Mouse (Mus musculus) MEL (cell line): ENCODE results near the gene Tesk1. TPM values are rescaled to one million over a fixed set of nuclear protein-coding genes. Genes with fewer than 3 reads are reported as not detected.

Experiments used
- DNase-seq: peaks from one replicate; pipeline ENCODE4 v3.0.0; 2011; ENCODE audit warnings: low read depth, low spot score
- H3K27ac ChIP-seq: 2 replicates; pipeline ENCODE4 v1.5.1; 2012; ENCODE audit warnings: low read depth, mild to moderate bottlenecking, control low read depth, low read length, moderate library complexity; ENCODE audit not compliant: control insufficient read depth
- H3K27me3 ChIP-seq, 2 experiments: fragments of 150-350 bp in 1 of 2; sonication (generic) in 1 of 2; 2 replicates each; pipeline ENCODE4 v1.6.1; 2012; ENCODE audit warnings: low read length in 2 of 2, mild to moderate bottlenecking in 2 of 2, improper control_type of control experiment in 1 of 2, moderate library complexity in 1 of 2; ENCODE audit not compliant: insufficient read depth in 2 of 2, control insufficient read depth in 1 of 2
- H3K36me3 ChIP-seq, 2 experiments: 2 replicates each; pipeline ENCODE4 v1.6.1; 2012 to 2014; ENCODE audit warnings: low read length in 2 of 2, improper control_type of control experiment in 1 of 2, inconsistent platforms in 1 of 2, mild to moderate bottlenecking in 1 of 2; ENCODE audit not compliant: insufficient read depth in 2 of 2, control insufficient read depth in 1 of 2
- H3K4me1 ChIP-seq, 2 experiments: fragments of 150-350 bp in 1 of 2; sonication (generic) in 1 of 2; 2 replicates each; pipeline ENCODE4 v1.6.1; 2012; ENCODE audit warnings: low read length in 2 of 2, improper control_type of control experiment in 1 of 2, mild to moderate bottlenecking in 1 of 2; ENCODE audit not compliant: insufficient read depth in 2 of 2, control insufficient read depth in 1 of 2
- H3K4me3 ChIP-seq, 2 experiments: fragments of 150-350 bp in 1 of 2; sonication (generic) in 1 of 2; 2 replicates each; pipeline ENCODE4 v1.5.1; 2012; ENCODE audit warnings: low read depth in 2 of 2, low read length in 2 of 2, mild to moderate bottlenecking in 2 of 2, moderate library complexity in 2 of 2, control low read depth in 1 of 2, improper control_type of control experiment in 1 of 2; ENCODE audit not compliant: control insufficient read depth in 1 of 2, insufficient read depth in 1 of 2
- H3K79me2 ChIP-seq: 2 replicates; pipeline ENCODE4 v1.6.1; 2012; ENCODE audit warnings: mild to moderate bottlenecking, low read length, moderate library complexity; ENCODE audit not compliant: control insufficient read depth, poor library complexity, insufficient read depth
- H3K9ac ChIP-seq: 2 replicates; pipeline ENCODE4 v1.6.1; 2012; ENCODE audit warnings: low read depth, mild to moderate bottlenecking, control low read depth, low read length, moderate library complexity; ENCODE audit not compliant: control insufficient read depth, poor library complexity, severe bottlenecking
- H3K9me3 ChIP-seq: fragments of 150-350 bp; sonication (generic); replicated peaks from 2 replicates; pipeline ENCODE4 v1.6.1; 2012; ENCODE audit warnings: mild to moderate bottlenecking, low read length, improper control_type of control experiment, moderate library complexity; ENCODE audit not compliant: insufficient read depth
- CHD1 ChIP-seq: IDR thresholded peaks from 2 replicates; pipeline ENCODE4 v1.6.1; 2012; ENCODE audit warnings: low read depth, mild to moderate bottlenecking, inconsistent platforms, low read length, improper control_type of control experiment
- CTCF ChIP-seq, 3 experiments: IDR thresholded peaks in 2 of 3; conservative IDR thresholded peaks in 1 of 3; 2 replicates each; pipeline ENCODE4 v1.5.1; 2011 to 2012; ENCODE audit warnings: low read length in 3 of 3, low read depth in 2 of 3, mild to moderate bottlenecking in 2 of 3, improper control_type of control experiment in 1 of 3, inconsistent platforms in 1 of 3, mixed read lengths in 1 of 3, moderate library complexity in 1 of 3; ENCODE audit not compliant: control insufficient read depth in 1 of 3, insufficient read depth in 1 of 3, poor library complexity in 1 of 3, severe bottlenecking in 1 of 3
- E2F4 ChIP-seq: IDR thresholded peaks from 2 replicates; pipeline ENCODE4 v1.6.1; 2011; ENCODE audit warnings: low read depth, low read length, improper control_type of control experiment, borderline replicate concordance
- EP300 ChIP-seq, 2 experiments: IDR thresholded peaks; 2 replicates each; pipeline ENCODE4 v1.6.1; 2011; ENCODE audit warnings: improper control_type of control experiment in 2 of 2, low read length in 2 of 2, low read depth in 1 of 2, mild to moderate bottlenecking in 1 of 2
- ETS1 ChIP-seq: IDR thresholded peaks from 2 replicates; pipeline ENCODE4 v1.6.1; 2012; ENCODE audit warnings: low read depth, mild to moderate bottlenecking, inconsistent platforms, low read length, improper control_type of control experiment, moderate library complexity
- GATA1 ChIP-seq: IDR thresholded peaks from 2 replicates; pipeline ENCODE4 v1.6.1; 2011; ENCODE audit warnings: low read depth, low read length, improper control_type of control experiment
- MAZ ChIP-seq: IDR thresholded peaks from 2 replicates; pipeline ENCODE4 v1.6.1; 2012; ENCODE audit warnings: low read depth, mild to moderate bottlenecking, inconsistent platforms, low read length, improper control_type of control experiment
- MEF2A ChIP-seq: IDR thresholded peaks from 2 replicates; pipeline ENCODE4 v1.6.1; 2014; ENCODE audit warnings: low read depth, mild to moderate bottlenecking, inconsistent platforms, low read length, improper control_type of control experiment; ENCODE audit not compliant: poor library complexity, insufficient replicate concordance, severe bottlenecking; ENCODE audit errors: extremely low read depth
- MXI1 ChIP-seq: IDR thresholded peaks from 2 replicates; pipeline ENCODE4 v1.6.1; 2011; ENCODE audit warnings: mild to moderate bottlenecking, low read depth, low read length, improper control_type of control experiment
- NRF1 ChIP-seq: IDR thresholded peaks from 2 replicates; pipeline ENCODE4 v1.6.1; 2014; ENCODE audit warnings: low read depth, mild to moderate bottlenecking, inconsistent platforms, low read length, improper control_type of control experiment, moderate library complexity; ENCODE audit not compliant: poor library complexity, insufficient read depth, severe bottlenecking
- RAD21 ChIP-seq: IDR thresholded peaks from 2 replicates; pipeline ENCODE4 v1.6.1; 2011; ENCODE audit warnings: mild to moderate bottlenecking, low read depth, low read length, improper control_type of control experiment
- RCOR1 ChIP-seq: IDR thresholded peaks from 2 replicates; pipeline ENCODE4 v1.6.1; 2012; ENCODE audit warnings: low read depth, mild to moderate bottlenecking, inconsistent platforms, low read length, improper control_type of control experiment
- SMC3 ChIP-seq: IDR thresholded peaks from 2 replicates; pipeline ENCODE4 v1.6.1; 2011; ENCODE audit warnings: low read depth, low read length, improper control_type of control experiment
- TAL1 ChIP-seq: IDR thresholded peaks from 2 replicates; pipeline ENCODE4 v1.6.1; 2012; ENCODE audit warnings: mild to moderate bottlenecking, inconsistent platforms, low read length, moderate library complexity, mixed read lengths
- TBP ChIP-seq: IDR thresholded peaks from 2 replicates; pipeline ENCODE4 v1.8.0; 2011; ENCODE audit warnings: low read depth, low read length, improper control_type of control experiment
- TCF12 ChIP-seq: IDR thresholded peaks from 2 replicates; pipeline ENCODE4 v1.6.1; 2014; ENCODE audit warnings: low read depth, mild to moderate bottlenecking, inconsistent platforms, low read length, improper control_type of control experiment, moderate library complexity
- USF1 ChIP-seq: IDR thresholded peaks from 2 replicates; pipeline ENCODE4 v1.6.1; 2014; ENCODE audit warnings: low read depth, mild to moderate bottlenecking, inconsistent platforms, low read length, improper control_type of control experiment, moderate library complexity
- ZMIZ1 ChIP-seq: IDR thresholded peaks from 2 replicates; pipeline ENCODE4 v1.6.1; 2012; ENCODE audit warnings: low read depth, mild to moderate bottlenecking, inconsistent platforms, low read length, improper control_type of control experiment, moderate library complexity
- ZNF384 ChIP-seq: IDR thresholded peaks from 2 replicates; pipeline ENCODE4 v1.6.1; 2012; ENCODE audit warnings: low read depth, mild to moderate bottlenecking, inconsistent platforms, low read length, improper control_type of control experiment
- polyA plus RNA-seq, 2 experiments: library from polyadenylated mRNA; stranded (reverse) in 1 of 2; unstranded in 1 of 2; fragments of >175 nt in 1 of 2; fragments of >200 nt in 1 of 2; gene quantifications; 2 replicates each; pipeline versions ENCODE4 v1.2.1 to v1.2.4; 2012; ENCODE audit warnings: low replicate concordance in 2 of 2, low read depth in 1 of 2; ENCODE audit not compliant: insufficient read length in 2 of 2, insufficient read depth in 1 of 2, missing spikeins in 1 of 2
- total RNA-seq: library from RNA; depleted of rRNA; stranded (reverse); fragments of 300-350 nt; gene quantifications from 2 replicates; pipeline ENCODE4 v1.2.3, GENCODE M21; 2012

Gene Tesk1
- total and polyA plus RNA-seq, 3 experiments: 9.1 to 24.6 TPM; not detected in 1

- Histone ChIP-seq H3K4me1 (peaks cover 0 to 12% of the 10 kb centered on the region in 2 experiments; a peak in 3 of 4 replicates), H3K9me3 (no peaks in the 10 kb centered on the region), H3K27ac (no peak overlapping the region), H3K27me3 (no peaks in the 10 kb centered on the region), H3K79me2 (no peaks in the 10 kb centered on the region), H3K4me3 (peak overlapping the region; percentile 39 to 41; a peak in 3 of 4 replicates), H3K36me3 (no peaks in the 10 kb centered on the region; a peak in 1 of 4 replicates), H3K9ac (peak overlapping the region; percentile 28; the same call in 1 of the 2 replicates)
- DNase-seq: no peak
- no peak for TF ChIP-seq NRF1
- TF ChIP-seq ZMIZ1: no peak
- no peak for TF ChIP-seq CHD1
These were observed 11.7 kb downstream of the Tesk1 start for GRCm38 (mm10) chr4:43453413-43453812.

DNA sequence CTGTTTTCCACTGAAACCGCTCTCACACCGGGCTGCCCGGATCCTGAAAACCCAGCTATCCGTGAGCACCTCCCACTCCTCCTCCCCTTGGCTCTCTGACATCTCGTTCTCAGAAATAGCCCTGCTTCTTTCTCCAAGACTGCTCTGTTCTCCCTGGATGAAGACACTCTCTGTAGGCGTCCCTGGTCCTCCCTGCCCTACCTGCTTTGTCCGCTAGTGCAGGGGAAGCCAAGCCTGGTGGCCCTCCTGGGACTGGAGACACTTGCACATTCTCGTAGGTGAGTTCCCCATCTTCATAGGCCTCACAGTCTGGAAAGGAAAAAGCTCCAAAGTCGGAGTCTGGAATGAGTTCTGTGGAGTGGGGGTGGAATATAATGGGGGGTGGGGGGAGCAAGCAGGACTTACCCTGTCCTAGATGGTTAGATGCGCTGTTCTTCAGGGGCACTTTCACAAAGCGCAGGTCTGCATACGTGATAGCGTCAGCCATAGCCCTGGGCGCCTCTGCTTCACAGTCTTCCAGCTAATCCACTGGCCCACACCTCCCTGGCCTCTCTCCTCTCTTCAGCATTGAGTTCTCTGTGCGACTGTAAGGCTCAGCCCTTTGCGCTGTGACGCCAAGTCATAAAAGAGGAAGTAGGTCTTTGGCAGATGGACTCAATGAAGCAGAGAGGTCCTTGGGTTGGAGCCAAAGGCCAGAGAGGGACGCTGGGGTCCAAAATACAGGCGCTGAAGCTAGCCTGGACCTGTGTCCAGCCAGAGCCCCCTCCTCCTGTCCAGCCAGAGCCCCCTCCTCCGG lies 12.5 kb downstream of the Tesk1 start, which contains the start of gene Cd72:
TSS of gene Cd72 (minus strand) at position 588 of the 796 bp plus-strand sequence.
- Histone ChIP-seq H3K79me2 (no peaks in the 10 kb centered on the region), H3K27ac (no peak within 1 kb of the TSS)
- peak; percentile 71 for DNase-seq
- TF ChIP-seq E2F4 (no peak), CTCF (IDR thresholded peaks at IDR 0.05 in 2 of 3, conservative IDR thresholded peaks at IDR 0.05 in 1 of 3; ENCODE audit: control insufficient read depth in 1 of 3, insufficient read depth in 1 of 3, low read depth in 2 of 3, low read length in 3 of 3, poor library complexity in 1 of 3, severe bottlenecking in 1 of 3) (no peak), USF1 (no peak), GATA1 (no peak), MXI1 (no peak), TBP (no peak), EP300 (IDR thresholded peaks at IDR 0.05; ENCODE audit: low read depth in 1 of 2, low read length in 2 of 2) (0 out of 4 replicates have a peak, but pooled peaks of 1 of the 2 experiments have one; percentile 11), RAD21 (no peak), TCF12 (0 out of 2 replicates have a peak, but pooled peaks have one; percentile 7), SMC3 (no peak), ZNF384 (no peak), MAZ (no peak), ETS1 (peak; percentile 30; the same call in 1 of the 2 replicates), CHD1 (no peak), RCOR1 (no peak), TAL1 (no peak), MEF2A (no peak)
- TF ChIP-seq, all 39 proteins: peak for 3
- H3K36me3 ChIP-seq: no peaks in the 10 kb centered on the region; a peak in 1 of 4 replicates
- no peaks in the 10 kb centered on the region for H3K27me3 ChIP-seq
- peak within 1 kb of the TSS; percentile 34 for H3K9ac ChIP-seq
- no peaks in the 10 kb centered on the region for H3K9me3 ChIP-seq
- H3K4me1 ChIP-seq: peaks cover 0 to 12% of the 10 kb centered on the region in 2 experiments; a peak in 3 of 4 replicates
- H3K4me3 ChIP-seq: peak within 1 kb of the TSS; percentile 39 to 41; a peak in 3 of 4 replicates
